Mouse (Mus musculus): Measurements from ENCODE around the gene Igdcc4.

DNA sequence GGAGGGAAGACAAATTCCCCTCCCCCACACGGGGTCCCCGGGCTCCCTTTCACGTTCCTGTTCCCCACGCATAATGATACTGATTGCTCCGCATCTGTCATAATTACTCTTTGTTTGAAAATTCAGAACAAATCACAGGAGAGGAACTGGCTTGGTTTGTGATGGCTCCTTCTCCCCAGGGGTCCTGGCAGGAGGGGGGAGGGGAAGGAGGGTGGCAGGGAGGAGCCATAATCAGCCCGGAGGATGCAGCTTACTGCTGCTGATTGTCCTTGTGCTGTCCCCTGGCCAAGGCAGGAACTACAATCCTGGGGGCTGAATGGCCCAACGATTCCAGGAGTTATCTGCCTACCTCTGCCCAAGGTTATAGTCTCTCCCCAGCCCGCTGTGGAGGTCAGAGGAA is 55.3 kb downstream of the Igdcc4 start:
- TF ChIP-seq GATA1 (IDR thresholded peaks at IDR 0.05; ENCODE audit: borderline replicate concordance, low read length) = no peak
- no peak for TF ChIP-seq FLI1 (IDR thresholded peaks at IDR 0.05; ENCODE audit: low read length)
